Mouse (Mus musculus): ENCODE measurements around the gene Casp14.

DNA sequence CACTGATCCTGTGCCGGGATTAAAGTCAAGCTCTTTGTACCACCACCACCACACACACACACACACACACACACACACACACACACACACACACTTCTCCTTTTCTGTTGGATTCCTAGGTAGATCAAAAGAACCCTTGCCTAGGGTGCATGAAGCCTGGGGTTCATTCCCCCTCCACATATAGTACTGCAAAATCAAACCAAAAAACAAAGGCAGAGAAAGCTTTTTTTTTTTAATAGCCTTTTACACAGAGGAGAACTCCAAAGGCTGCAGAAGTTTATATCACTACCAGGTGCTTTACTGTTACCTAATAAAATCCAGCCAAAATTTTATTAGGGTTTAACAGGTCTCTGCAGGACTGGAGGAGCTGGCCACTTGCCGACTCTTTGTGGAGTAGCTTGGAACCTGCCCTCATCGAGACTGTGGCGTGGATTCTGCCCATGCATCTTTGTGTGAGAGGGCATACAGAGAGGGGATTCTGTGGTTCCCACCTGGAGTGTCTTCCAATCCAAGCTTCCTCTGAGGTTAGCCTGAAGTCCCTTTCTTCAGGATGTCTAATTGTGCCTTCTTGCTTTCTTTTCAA lies 31.0 kb downstream of the Casp14 start:
- no peak for TF ChIP-seq CTCF (IDR thresholded peaks at IDR 0.05; ENCODE audit: low read depth)
- TF ChIP-seq EP300 (IDR thresholded peaks at IDR 0.05; ENCODE audit: low read depth), result no peak
